Mouse (Mus musculus) hindbrain, embryonic 14.5 days (tissue): ENCODE measurements around the gene Pitpnm3. TPM values are rescaled to one million over a fixed set of nuclear protein-coding genes. Genes with fewer than 3 reads are reported as not detected.
A peak's percentile ranks its signal among the peaks of the same experiment; 100 is the strongest.

Experiments used
- ATAC-seq: fragments of 200-750 bp; cut with Nextera tagmentation; 2 replicates; pipeline ENCODE4 v1.8.0; 2017; ENCODE audit warnings: moderate number of reproducible peaks, mild to moderate bottlenecking, moderate TSS enrichment, moderate library complexity; ENCODE audit not compliant: low FRiP score
- DNase-seq: peaks from one replicate; pipeline ENCODE4 v3.0.0-alpha.2; 2015; ENCODE audit warnings: low spot score
- H3K27ac ChIP-seq: fragments of 300-500 bp; sonication (generic); 2 replicates; pipeline ENCODE4 v1.5.1; 2014; ENCODE audit warnings: mild to moderate bottlenecking, moderate library complexity
- H3K27me3 ChIP-seq: fragments of 300-500 bp; sonication (generic); 2 replicates; pipeline ENCODE4 v1.6.1; 2014; ENCODE audit warnings: mild to moderate bottlenecking, low read length, mixed read lengths; ENCODE audit not compliant: control insufficient read depth, insufficient read depth
- H3K36me3 ChIP-seq: fragments of 300-500 bp; sonication (generic); replicated peaks from 2 replicates; pipeline ENCODE4 v1.6.1; 2014; ENCODE audit not compliant: control insufficient read depth, insufficient read depth
- H3K4me1 ChIP-seq: fragments of 300-500 bp; sonication (generic); replicated peaks from 2 replicates; pipeline ENCODE4 v1.6.1; 2014; ENCODE audit warnings: antibody characterized with exemption, low read length, mixed read lengths; ENCODE audit not compliant: control insufficient read depth, insufficient read depth
- H3K4me2 ChIP-seq: fragments of 300-500 bp; sonication (generic); replicated peaks from 2 replicates; pipeline ENCODE4 v1.6.1; 2014; ENCODE audit warnings: mild to moderate bottlenecking, moderate library complexity
- H3K4me3 ChIP-seq: fragments of 300-500 bp; sonication (generic); replicated peaks from 2 replicates; pipeline ENCODE4 v1.5.1; 2014; ENCODE audit warnings: mild to moderate bottlenecking, low read length
- H3K9ac ChIP-seq: fragments of 300-500 bp; sonication (generic); 2 replicates; pipeline ENCODE4 v1.6.1; 2014
- H3K9me3 ChIP-seq: fragments of 300-500 bp; sonication (generic); 2 replicates; pipeline ENCODE4 v1.6.1; 2016; ENCODE audit warnings: low read length; ENCODE audit not compliant: control insufficient read depth
- WGBS: fragments of 180-500 bp; shearing (Covaris S2); extraction: QIAGEN DNeasy Blood & Tissue Kit; methylation state at CpG from one replicate; pipeline ENCODE4 v1.1.7; 2014; 5-methylcytosine and 5-hydroxymethylcytosine counted together
- polyA plus RNA-seq: library from polyadenylated mRNA; unstranded; fragments of >200 nt; fragmentation: Nextera tagmentation; extraction: Ambion mirVana; gene quantifications from 2 replicates; pipeline ENCODE4 v1.2.1, GENCODE M21; 2014

The Pitpnm3 gene
- polyA plus RNA-seq, 1 experiment from 2014 or later = 4.9 TPM

GRCm38 (mm10) chr11:72052636-72053035, 82.9 kb downstream of the Pitpnm3 start:
- ATAC-seq (no peak), DNase-seq (peak; percentile 80)
- H3K4me3 ChIP-seq = no peak overlapping the region
- H3K4me2 ChIP-seq = no peak overlapping the region
- peaks cover 18% of the 10 kb centered on the region for H3K4me1 ChIP-seq
- no peak overlapping the region for H3K9ac ChIP-seq
- no peak overlapping the region for H3K27ac ChIP-seq
- H3K9me3 ChIP-seq = no peaks in the 10 kb centered on the region
- peaks cover 8% of the 10 kb centered on the region for H3K27me3 ChIP-seq
- no peaks in the 10 kb centered on the region for H3K36me3 ChIP-seq
- WGBS = 15% methylated on average over 5 of the region's 5 CpGs

DNA sequence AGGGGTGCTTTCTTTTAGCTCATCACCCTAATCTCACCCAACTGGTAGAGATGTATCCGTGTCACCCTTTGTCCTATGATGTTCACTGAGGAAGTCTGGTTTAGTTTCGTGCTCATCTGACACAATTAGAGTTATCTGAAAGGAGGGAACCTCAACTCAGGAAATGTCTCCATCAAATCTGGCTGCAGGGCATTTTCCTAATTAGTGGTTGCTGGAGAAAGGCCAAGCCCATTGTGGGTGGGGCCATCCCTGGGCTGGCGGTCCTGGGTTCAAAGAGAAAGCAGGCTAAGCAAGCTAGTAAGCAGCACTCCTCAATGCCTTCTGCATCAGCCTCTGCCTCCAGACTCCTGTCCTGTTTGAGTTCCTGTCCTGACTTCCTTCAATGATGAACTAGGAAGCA, 83.4 kb downstream of the Pitpnm3 start:
- Histone ChIP-seq H3K9me3 (no peaks in the 10 kb centered on the region), H3K27me3 (peaks cover 8% of the 10 kb centered on the region), H3K4me2 (no peak overlapping the region), H3K4me1 (peaks cover 18% of the 10 kb centered on the region), H3K9ac (no peak overlapping the region), H3K36me3 (no peaks in the 10 kb centered on the region), H3K27ac (no peak overlapping the region), H3K4me3 (no peak overlapping the region)
- DNase-seq (no peak), ATAC-seq (no peak)
- 62% methylated on average over 3 of the region's 3 CpGs for WGBS

DNA sequence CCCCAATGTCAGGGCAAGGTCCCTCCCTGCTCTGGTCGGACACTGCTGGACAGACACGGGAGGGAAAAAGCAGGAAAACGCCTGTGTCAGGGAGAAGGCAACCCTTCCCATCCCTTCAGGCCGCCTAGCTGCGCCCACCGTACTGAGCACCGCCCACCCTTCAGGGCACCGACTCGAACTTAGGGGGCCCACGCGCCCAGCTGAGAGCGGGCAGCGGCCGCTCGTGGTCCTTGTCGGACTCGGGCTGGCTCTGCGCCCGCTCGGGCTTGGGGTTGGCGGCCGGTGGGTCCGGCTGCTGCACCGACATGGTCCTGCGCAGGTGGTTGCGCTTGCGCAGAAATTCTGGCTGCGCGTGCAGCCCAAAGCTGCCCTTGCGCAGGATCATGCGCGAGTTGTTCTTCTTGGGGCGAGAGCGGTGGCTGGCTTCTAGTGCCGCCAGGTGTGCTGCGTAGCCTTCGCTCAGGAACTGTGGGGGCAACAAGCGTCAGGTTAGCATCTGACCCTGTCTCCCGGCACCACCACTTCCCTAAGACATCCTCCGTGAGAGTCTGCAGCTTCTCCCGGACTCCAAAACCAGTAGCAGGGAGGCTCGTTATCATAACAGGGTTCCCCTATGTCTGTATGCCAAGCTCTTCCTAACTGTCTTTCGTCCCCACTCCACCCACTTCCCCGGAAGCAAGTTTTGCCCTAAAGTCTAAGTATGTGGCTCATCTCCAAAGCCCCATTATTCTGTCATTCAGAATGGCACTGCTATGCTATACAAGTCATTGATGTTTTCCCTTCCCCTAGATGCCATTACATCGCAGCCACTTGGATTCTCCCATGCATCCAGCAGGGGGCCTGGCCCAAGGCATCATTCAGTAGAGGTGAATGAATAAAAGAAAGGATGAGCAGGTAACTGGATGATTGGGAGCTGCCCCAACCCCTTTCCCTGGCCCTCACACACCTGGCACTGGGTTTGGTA, 84.4 kb downstream of the Pitpnm3 start:
- DNase-seq = peak; percentile 76
- Histone ChIP-seq H3K9me3 (no peaks in the 10 kb centered on the region), H3K27me3 (peaks cover 8% of the 10 kb centered on the region), H3K36me3 (no peaks in the 10 kb centered on the region), H3K9ac (peak overlapping the region; percentile 78), H3K4me1 (peaks cover 18% of the 10 kb centered on the region), H3K27ac (peak overlapping the region; percentile 70), H3K4me3 (peak overlapping the region; percentile 56), H3K4me2 (peak overlapping the region; percentile 83)
- WGBS = 1% methylated on average over 45 of the region's 45 CpGs
- peak; percentile 70 for ATAC-seq

DNA sequence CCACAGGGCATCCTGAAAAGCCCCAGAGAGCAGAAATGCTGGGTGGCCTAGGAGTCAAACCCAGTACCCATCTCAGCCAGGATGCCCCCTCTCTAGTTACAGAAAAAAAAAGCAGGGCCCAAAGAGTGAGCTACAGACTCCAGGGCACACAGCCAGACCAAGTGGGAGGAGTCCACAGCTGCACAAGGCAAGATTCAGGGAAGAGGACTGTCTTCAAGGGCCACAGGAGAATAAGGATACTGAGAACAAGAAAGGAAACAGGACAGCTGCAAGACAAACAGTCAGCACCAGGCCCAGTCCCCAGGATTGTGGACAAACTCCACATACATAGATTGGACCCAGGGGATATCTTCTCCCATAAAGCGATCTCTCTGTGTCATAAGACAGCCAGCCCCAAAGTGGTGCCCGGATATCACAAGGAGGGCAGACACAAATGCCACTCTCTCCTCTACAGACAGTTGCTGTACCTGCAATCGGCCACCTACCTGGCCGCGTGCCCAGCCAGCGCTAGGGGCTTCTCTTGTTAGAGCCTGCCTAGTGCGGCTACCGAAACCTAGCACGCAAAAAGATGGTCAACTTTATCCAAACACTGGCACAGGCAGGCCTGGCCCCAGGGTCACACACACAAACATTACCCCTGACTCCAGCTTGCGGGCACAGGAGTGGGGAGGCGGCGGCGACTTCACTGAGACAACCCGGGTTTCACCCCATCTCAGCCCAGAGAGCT, 85.2 kb downstream of the Pitpnm3 start:
- Histone ChIP-seq H3K36me3 (no peaks in the 10 kb centered on the region), H3K4me3 (peak overlapping the region; percentile 56), H3K9me3 (no peaks in the 10 kb centered on the region), H3K4me1 (peaks cover 18% of the 10 kb centered on the region), H3K9ac (peak overlapping the region; percentile 78), H3K27me3 (peaks cover 8% of the 10 kb centered on the region), H3K27ac (peak overlapping the region; percentile 70; the same call in 1 of the 2 replicates), H3K4me2 (peak overlapping the region; percentile 83)
- DNase-seq (no peak), ATAC-seq (peak; percentile 1; the same call in 1 of the 2 replicates)
- 21% methylated on average over 14 of the region's 14 CpGs for WGBS

GRCm38 (mm10) chr11:72049171-72049759, 86.3 kb downstream of the Pitpnm3 start:
- H3K4me2 ChIP-seq = no peak overlapping the region
- no peak overlapping the region for H3K27ac ChIP-seq
- no peaks in the 10 kb centered on the region for H3K36me3 ChIP-seq
- no peak for DNase-seq
- peaks cover 18% of the 10 kb centered on the region for H3K4me1 ChIP-seq
- WGBS = 68% methylated on average over 8 of the region's 8 CpGs
- no peak for ATAC-seq
- H3K27me3 ChIP-seq = peaks cover 8% of the 10 kb centered on the region
- no peak overlapping the region for H3K4me3 ChIP-seq
- no peak overlapping the region for H3K9ac ChIP-seq
- H3K9me3 ChIP-seq = no peaks in the 10 kb centered on the region

DNA sequence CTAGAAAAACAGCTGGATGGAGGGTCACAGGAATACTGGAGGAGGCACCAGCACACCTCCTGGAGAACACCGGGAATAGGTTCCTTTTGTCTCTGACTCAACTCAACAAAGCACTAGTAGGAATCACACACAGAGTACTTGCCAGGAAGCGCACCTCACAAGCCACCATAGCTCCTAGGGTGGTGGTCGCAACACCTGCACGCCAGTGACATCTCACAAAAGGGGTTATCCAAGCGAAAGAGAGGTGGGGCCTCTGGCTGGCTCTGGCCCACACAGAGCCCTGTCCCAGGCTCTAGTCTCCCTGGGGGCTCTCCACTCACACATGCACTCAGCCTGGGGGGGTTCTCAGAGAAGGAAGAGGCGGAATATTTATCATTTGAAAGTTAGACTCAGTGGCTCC, 86.8 kb downstream of the Pitpnm3 start:
- Histone ChIP-seq H3K4me1 (peaks cover 18% of the 10 kb centered on the region), H3K27ac (no peak overlapping the region), H3K4me3 (no peak overlapping the region), H3K36me3 (no peaks in the 10 kb centered on the region), H3K27me3 (peaks cover 8% of the 10 kb centered on the region), H3K9me3 (no peaks in the 10 kb centered on the region), H3K9ac (no peak overlapping the region), H3K4me2 (no peak overlapping the region)
- WGBS = 54% methylated on average over 6 of the region's 6 CpGs
- ATAC-seq = no peak
- no peak for DNase-seq

GRCm38 (mm10) chr11:72044231-72044630, 91.3 kb downstream of the Pitpnm3 start:
- Histone ChIP-seq H3K4me2 (peak overlapping the region; percentile 96; the same call in 1 of the 2 replicates), H3K27me3 (no peaks in the 10 kb centered on the region), H3K36me3 (no peaks in the 10 kb centered on the region), H3K4me3 (no peak overlapping the region), H3K9ac (no peak overlapping the region), H3K4me1 (peaks cover 22% of the 10 kb centered on the region), H3K9me3 (no peaks in the 10 kb centered on the region), H3K27ac (no peak overlapping the region)
- DNase-seq = no peak
- ATAC-seq = no peak
- 88% methylated on average over 3 of the region's 3 CpGs for WGBS

DNA sequence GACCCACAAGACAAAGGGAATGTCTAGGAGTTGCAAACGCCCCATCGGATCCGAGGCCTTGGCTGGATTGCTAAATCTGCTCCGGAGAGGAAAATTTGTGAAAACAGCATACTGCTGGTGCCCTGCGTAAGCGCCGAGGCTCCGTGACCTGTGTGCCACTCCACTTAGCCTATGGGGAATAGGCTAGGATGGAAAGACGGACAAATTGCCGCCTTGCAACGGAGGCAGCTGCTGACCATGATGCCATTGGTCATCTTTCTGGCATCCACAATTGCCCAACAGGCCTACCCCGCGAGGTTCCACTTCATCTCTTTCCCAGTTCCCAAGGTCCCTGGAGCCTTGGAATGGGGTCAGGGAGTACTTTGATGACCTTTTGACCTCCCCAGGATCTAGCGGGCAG, 92.9 kb downstream of the Pitpnm3 start:
- no peaks in the 10 kb centered on the region for H3K9me3 ChIP-seq
- peak overlapping the region; percentile 75 for H3K4me3 ChIP-seq
- no peaks in the 10 kb centered on the region for H3K36me3 ChIP-seq
- H3K27me3 ChIP-seq = no peaks in the 10 kb centered on the region
- H3K27ac ChIP-seq = no peak overlapping the region
- peak overlapping the region; percentile 96 for H3K4me2 ChIP-seq
- peak overlapping the region; percentile 68 for H3K9ac ChIP-seq
- H3K4me1 ChIP-seq = peaks cover 26% of the 10 kb centered on the region
- no peak for DNase-seq
- ATAC-seq = no peak
- under 1% methylated on average over 14 of the region's 14 CpGs for WGBS
